Mouse (Mus musculus): ENCODE measurements around the gene Dok3.

The Dok3 gene

DNA sequence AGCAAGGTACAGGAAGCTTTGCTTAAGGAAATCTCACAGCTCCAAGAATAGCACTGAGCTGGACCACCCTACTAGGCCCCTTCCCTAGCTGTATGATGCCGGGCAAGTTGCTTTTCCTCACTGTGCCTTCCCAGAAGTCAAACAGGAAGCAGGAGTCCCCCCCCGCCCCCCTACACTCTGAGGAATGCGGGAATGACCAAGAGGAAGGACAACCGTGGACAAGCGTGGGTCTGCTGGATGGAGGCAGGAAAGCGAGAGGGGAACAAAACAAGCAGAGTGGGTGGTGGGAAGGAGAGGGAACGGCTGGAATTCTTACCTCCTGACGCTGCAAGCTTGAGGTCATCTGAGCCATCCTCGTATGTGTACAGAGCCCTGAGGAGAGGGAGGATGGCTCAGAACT is 46.0 kb downstream of the Dok3 start:
- ATAC-seq (ENCODE audit: insufficient number of reproducible peaks, low FRiP score, low TSS enrichment) = no peak

DNA sequence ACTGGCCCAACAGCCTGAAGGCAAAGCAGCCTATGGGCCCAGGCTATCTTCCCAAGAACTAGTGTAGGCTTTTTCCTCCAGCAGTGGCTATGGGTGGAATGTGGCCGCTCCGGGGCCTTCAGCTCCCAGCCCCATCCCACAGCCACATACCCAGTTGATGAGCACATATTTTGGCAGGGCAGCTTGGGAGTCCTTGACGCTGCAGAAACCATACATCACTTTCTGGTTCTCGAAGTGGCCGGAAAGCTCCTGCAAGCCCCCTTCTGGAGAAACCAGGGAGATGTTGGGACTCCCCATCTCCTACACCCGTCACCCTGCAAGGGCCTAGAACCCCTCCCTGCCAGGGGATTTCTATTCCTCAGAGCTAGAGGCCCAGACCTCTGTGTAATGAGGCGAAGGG is 46.6 kb downstream of the Dok3 start:
- ATAC-seq (ENCODE audit: insufficient number of reproducible peaks, low FRiP score, low TSS enrichment) = no peak

DNA sequence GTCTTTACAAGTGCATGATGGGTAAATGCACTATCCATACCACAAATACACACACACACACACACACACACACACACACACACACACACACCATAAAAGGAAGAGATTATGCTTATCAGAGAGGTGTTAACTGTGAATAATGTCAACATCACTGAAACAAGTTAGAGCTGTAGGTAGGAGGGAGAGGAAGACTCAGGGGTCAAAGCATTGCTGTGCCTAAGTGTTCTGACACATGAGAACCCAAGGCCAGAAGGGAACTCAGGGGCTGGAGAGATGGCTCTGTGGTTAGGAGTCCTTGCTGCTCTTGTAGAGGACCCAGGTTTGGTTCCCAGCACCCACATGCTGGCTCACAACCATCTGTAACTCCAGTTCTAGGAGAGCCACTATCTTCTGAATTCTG is 49.2 kb downstream of the Dok3 start:
- ATAC-seq (ENCODE audit: insufficient number of reproducible peaks, low FRiP score, low TSS enrichment) = no peak

DNA sequence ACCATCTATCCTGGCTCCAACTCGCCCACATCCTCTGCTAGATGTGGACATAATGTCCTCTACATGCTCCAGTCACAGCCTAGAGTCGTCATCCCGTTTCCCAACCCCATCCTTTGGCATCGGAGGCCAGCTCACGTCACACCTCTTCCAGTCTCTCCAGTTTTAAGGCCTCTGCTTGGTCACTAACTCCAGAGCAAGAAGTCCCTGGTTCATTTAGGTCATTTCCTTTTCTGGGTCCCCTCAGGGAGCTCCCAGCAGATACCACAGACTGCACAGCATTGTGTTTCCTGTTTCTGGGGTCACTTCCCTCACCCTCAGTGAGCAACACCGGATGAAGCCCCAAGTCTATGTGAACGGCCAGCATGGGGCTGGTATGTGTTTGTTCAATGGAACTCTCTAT is 50.1 kb downstream of the Dok3 start:
- ATAC-seq (ENCODE audit: insufficient number of reproducible peaks, low FRiP score, low TSS enrichment) = no peak

DNA sequence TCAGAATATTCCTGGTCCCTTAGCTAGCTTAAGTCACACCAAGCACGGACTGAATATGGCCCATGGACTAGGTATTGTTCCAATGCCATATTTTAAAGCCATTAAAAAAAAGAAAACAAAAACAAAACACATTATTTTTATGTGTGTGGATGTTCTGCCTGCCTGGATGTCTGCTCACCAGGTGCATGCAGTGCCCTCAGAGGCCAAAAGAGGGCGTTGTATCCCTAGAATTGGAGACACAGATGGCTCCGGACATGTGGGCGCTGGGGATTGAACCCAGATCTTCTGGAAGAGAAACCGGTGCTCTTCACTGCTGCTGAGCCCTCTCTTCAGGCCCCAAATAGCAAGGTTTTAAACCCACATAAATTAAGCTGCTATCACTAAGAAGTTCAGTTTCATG is 51.1 kb downstream of the Dok3 start:
- ATAC-seq (ENCODE audit: insufficient number of reproducible peaks, low FRiP score, low TSS enrichment) = no peak

- ATAC-seq (ENCODE audit: insufficient number of reproducible peaks, low FRiP score, low TSS enrichment) = no peak
These were observed 51.6 kb downstream of the Dok3 start for GRCm38 (mm10) chr13:55477492-55477891.

DNA sequence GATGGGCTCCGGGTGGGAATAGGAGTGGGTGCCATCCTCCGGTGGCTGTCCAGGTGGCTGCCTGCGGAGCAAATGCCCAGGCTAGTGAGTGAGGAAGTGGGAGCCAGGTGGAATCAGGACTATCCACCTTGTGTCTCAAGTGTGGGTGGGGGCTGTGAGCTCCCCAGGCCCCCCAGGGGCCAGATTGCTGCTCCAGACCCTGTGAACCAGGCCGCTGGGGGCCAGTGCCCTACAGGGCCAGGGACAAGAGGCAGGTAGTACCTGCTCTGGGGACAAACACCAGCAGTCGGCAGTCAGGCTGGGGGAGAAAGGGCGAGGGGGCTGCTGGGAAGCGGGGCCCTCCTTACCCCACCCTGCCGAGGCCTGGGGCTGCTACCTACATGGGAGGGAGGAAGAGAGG is 52.8 kb downstream of the Dok3 start:
- no peak for ATAC-seq (ENCODE audit: insufficient number of reproducible peaks, low FRiP score, low TSS enrichment)

DNA sequence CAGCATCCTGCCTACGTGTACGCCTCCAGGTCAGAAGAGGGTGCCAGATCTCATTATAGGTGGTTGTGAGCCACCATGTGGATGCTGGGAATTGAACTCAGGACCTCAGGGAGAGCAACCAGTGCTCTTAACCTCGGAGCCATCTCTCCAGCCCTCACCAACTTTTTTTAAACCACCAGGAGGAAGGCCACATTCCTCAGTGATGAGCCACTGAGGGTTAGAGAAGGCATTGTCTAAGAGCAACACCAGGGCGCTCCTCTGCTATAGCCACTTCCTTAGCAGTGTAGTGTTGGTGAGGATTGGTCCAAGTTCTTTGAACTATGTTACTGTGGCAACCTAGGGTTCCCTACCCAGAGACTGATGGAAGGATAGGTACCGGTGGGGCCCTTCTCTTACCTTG is 53.3 kb downstream of the Dok3 start:
- no peak for ATAC-seq (ENCODE audit: insufficient number of reproducible peaks, low FRiP score, low TSS enrichment)

- no peak for ATAC-seq (ENCODE audit: insufficient number of reproducible peaks, low FRiP score, low TSS enrichment)
These were observed 54.5 kb downstream of the Dok3 start for GRCm38 (mm10) chr13:55474621-55475069.

GRCm38 (mm10) chr13:55473961-55474360 is 55.1 kb downstream of the Dok3 start:
- ATAC-seq (ENCODE audit: insufficient number of reproducible peaks, low FRiP score, low TSS enrichment) = no peak
